Mouse (Mus musculus): ENCODE measurements around the gene Zfp937. TPM values are rescaled to one million over a fixed set of nuclear protein-coding genes. Genes with fewer than 3 reads are reported as not detected.

The Zfp937 gene
- polyA plus RNA-seq (2014; fragmentation: Illumina TruSeq; extraction: RNeasy Lipid Tissue Mini Kit (QIAGEN cat#74804); ENCODE audit: low read depth, low replicate concordance) = 26.8 TPM

GRCm38 (mm10) chr2:150217600-150218362, at the start of gene Zfp937:
Gene Zfp937, plus strand, starts transcription at chr2:150218073.

GRCm38 (mm10) chr2:150179579-150179978, 38.3 kb upstream of the Zfp937 start, which contains the start of gene Gm10770:
Gene Gm10770, minus strand, starts transcription at chr2:150179679.

DNA sequence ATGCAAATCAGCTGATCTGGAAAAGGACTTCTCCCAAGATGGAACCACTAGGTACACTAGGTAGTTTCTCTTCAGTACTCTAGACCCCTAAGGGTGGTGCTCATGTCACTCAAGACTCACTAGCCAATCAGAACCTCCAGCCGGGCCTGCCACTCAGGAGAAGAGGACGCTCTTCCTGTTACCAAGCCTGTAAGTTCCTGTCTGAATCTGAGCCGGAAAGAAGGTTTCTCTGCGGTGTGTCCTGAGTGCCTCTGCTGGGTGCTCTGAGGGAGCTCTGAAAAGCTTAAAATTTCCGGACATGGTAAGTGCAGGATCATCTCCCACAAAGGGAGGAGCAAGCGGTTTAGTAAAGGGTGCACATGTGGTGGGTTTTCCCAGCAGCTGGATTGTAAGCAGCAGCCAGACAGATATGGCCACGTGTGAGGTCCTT, 36.3 kb upstream of the Zfp937 start, which contains the start of gene Gm14139:
Gene Gm14139, plus strand, starts transcription at position 186 of the 430 bp plus-strand sequence.

DNA sequence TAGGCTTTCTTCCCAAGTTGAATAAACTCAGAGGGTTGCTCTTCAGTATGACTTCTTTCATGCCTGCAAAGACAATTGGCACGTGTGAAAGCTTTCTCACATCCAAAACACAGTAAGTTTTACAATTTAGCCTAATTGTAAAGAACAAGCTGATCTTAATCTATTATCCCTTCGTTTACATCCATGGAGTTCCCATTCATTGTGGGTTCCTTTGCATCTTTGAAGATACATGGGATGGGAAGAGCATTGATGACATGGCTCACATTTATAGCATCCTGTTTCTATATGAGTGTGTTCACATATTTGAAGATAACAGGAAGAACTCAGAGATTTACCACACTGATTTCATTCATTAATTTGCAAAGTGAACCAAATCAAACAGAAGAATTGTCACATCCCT, 37.6 kb downstream of the Zfp937 start, which contains the start of gene Gm21994:
Gene Gm21994, minus strand, starts transcription at position 101 of the 400 bp plus-strand sequence.

DNA sequence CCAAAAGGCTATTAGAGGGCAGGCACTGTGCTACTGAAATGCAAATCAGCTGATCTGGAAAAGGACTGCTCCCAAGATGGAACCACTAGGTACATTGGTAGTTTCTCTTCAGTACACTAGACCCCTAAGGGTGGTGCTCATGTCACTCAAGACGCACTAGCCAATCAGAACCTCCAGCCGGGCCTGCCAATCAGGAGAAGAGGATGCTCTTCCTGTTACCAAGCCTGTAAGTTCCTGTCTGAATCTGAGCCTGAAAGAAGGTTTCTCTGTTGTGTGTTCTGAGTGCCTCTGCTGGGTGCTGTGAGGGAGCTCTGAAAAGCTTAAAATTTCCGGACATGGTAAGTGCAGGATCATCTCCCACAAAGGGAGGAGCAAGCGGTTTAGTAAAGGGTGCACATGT, 39.4 kb downstream of the Zfp937 start, which contains the start of gene Gm14124:
Gene Gm14124, plus strand, starts transcription at position 227 of the 400 bp plus-strand sequence.

Other genes starting within 250 kb of the Zfp937 start
- gene Zfp120, start 81.4 kb upstream of the Zfp937 start, polyA plus RNA-seq (2014; fragmentation: Illumina TruSeq; extraction: RNeasy Lipid Tissue Mini Kit (QIAGEN cat#74804); ENCODE audit: low read depth, low replicate concordance) = 42.2 TPM
- not detected for gene Gm10770, start 38.4 kb upstream of the Zfp937 start, polyA plus RNA-seq (2014; fragmentation: Illumina TruSeq; extraction: RNeasy Lipid Tissue Mini Kit (QIAGEN cat#74804); ENCODE audit: low read depth, low replicate concordance)
- 1.6 TPM for gene Gm14139, start 36.3 kb upstream of the Zfp937 start, polyA plus RNA-seq (2014; fragmentation: Illumina TruSeq; extraction: RNeasy Lipid Tissue Mini Kit (QIAGEN cat#74804); ENCODE audit: low read depth, low replicate concordance)
- 43.8 TPM for gene Gm21994, start 37.5 kb downstream of the Zfp937 start, polyA plus RNA-seq (2014; fragmentation: Illumina TruSeq; extraction: RNeasy Lipid Tissue Mini Kit (QIAGEN cat#74804); ENCODE audit: low read depth, low replicate concordance)
- gene Gm14124, start 39.4 kb downstream of the Zfp937 start, polyA plus RNA-seq (2014; fragmentation: Illumina TruSeq; extraction: RNeasy Lipid Tissue Mini Kit (QIAGEN cat#74804); ENCODE audit: low read depth, low replicate concordance) = 0.93 TPM
- gene Gm10130, start 105.6 kb downstream of the Zfp937 start, polyA plus RNA-seq (2014; fragmentation: Illumina TruSeq; extraction: RNeasy Lipid Tissue Mini Kit (QIAGEN cat#74804); ENCODE audit: low read depth, low replicate concordance) = 7.2 TPM
- 12.9 TPM for gene 3300002I08Rik, start 144.7 kb downstream of the Zfp937 start, polyA plus RNA-seq (2014; fragmentation: Illumina TruSeq; extraction: RNeasy Lipid Tissue Mini Kit (QIAGEN cat#74804); ENCODE audit: low read depth, low replicate concordance)
- 22.2 TPM for gene Zfp442, start 233.4 kb downstream of the Zfp937 start, polyA plus RNA-seq (2014; fragmentation: Illumina TruSeq; extraction: RNeasy Lipid Tissue Mini Kit (QIAGEN cat#74804); ENCODE audit: low read depth, low replicate concordance)

Data from adrenal gland, adult 10 weeks (tissue).